Mouse (Mus musculus) layer of hippocampus, postnatal 14 days (tissue): ENCODE results near the gene Sorbs2. TPM values are rescaled to one million over a fixed set of nuclear protein-coding genes. Genes with fewer than 3 reads are reported as not detected.

ENCODE experiments used
- DNase-seq, 2 experiments: peaks; one replicate each; pipeline ENCODE4 v3.0.0; 2021 to 2022; ENCODE audit warnings: low spot score in 2 of 2, mixed read lengths in 1 of 2
- total RNA-seq, 2 experiments: library from RNA; stranded (reverse); gene quantifications; 2 replicates each; pipeline ENCODE4 v1.2.3; 2021

Sorbs2 gene
- total RNA-seq, 2 experiments from 2014 or later = 158 to 166 TPM

DNA sequence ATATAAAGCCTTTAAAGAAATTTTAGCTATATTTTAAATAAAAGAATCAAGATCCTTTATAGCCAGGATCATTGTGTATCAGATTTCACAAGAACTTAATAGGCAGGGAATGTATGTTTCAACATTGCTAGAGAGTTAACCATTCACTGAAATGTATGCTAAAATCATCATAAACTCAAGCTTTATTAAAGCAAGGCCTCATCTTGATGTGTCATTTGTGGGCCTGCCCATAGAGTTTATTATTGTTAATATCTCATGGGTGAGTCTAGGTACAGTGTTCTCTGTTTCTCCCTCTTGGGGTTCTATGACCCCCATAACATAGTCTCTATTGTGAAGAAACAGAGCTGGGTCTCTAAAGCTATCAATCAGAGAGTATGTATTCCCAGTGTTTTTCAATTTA, 236.2 kb downstream of the Sorbs2 start:
- DNase-seq = no peak

GRCm38 (mm10) chr8:45751512-45752502, 244.2 kb downstream of the Sorbs2 start:
- DNase-seq = no peak

DNA sequence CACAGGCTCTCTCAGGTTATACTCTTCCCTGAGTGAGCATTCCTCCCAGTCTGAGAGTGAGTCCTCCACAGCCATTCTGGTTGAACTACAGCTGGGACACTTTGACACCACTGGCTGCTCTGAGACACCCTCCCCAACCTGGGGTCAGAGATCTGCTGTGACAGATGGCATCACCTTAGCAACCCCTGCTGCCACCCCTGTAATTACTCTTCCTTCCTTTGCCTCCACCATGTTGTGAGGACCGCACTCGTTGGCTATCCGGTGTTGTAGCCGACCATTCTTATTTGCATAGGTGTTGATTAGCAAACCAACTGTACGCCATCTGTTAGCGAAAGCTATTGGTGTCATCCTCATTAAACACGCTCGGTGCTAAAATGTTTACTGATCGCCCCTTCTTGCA, 247.9 kb downstream of the Sorbs2 start:
- DNase-seq = no peak

- DNase-seq = no peak
These were observed 248.4 kb downstream of the Sorbs2 start for GRCm38 (mm10) chr8:45755972-45756371.

DNA sequence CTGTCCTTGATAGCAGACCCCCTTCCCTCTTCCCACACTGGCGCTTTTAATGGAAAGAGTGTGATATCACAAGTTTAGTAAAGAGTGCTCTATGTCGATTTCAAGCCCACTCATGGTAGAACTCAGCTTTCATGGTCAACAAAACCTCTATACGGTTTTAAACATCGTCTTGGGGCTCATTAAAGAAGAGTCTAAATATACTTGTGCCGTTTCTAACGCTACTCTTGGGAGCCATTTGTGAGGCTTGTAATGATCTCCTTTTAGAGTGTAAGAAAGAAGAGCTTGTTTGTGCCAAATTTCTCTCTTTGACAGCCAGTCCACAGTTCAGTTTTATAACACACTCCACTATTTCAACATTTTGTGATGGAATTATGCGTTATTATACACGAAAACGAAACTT, 253.0 kb downstream of the Sorbs2 start:
- DNase-seq = no peak

DNA sequence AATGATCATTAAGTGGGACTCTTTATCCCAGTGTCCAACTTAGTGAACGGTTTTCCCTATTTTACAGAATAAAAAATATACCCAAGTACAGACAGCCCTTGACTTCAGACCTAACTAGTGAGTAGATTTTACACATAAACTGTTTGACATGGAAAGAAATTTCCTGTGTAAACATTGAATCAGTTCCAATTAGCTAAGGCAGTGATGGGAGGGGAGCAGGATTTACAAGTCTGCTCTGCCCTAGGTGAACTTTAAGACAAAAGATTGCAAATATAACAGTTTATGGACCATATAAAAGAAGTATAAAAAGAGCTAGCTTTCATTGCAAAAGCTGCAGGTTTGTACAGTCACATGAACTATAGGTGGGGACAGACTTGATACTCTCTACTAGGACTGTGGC, 253.5 kb downstream of the Sorbs2 start:
- DNase-seq = no peak

DNA sequence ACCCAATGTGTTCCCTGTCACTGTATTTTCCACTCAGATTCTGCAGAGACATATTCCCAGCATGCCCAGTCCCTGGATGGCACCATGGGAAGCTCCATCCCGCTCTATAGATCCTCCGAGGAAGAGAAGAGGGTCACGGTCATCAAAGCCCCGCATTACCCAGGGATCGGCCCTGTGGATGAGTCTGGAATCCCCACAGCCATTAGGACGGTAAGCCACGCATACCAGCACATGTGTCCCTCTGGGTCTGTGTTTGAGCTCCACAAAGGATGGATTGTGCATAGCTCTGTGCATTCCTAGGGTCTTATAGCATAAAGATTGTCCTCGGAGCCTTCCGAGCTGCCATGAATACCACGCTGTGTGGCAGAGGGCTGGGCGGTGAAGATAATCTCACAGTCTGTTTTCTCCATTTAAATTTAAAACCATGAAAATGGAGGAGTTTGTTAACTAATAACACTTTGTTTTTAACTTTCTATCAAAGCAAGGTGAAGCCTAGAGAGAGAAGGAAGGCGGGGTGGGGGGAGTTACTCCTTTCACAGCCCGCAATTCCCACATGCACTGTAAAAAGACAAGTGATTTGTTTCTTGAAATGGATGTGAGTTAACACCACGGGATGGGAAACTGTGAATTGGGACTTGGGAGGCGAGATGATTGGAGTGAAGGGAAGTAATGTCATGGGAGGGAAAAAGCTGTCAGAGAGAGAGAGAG, 255.5 kb downstream of the Sorbs2 start:
- DNase-seq = no peak

DNA sequence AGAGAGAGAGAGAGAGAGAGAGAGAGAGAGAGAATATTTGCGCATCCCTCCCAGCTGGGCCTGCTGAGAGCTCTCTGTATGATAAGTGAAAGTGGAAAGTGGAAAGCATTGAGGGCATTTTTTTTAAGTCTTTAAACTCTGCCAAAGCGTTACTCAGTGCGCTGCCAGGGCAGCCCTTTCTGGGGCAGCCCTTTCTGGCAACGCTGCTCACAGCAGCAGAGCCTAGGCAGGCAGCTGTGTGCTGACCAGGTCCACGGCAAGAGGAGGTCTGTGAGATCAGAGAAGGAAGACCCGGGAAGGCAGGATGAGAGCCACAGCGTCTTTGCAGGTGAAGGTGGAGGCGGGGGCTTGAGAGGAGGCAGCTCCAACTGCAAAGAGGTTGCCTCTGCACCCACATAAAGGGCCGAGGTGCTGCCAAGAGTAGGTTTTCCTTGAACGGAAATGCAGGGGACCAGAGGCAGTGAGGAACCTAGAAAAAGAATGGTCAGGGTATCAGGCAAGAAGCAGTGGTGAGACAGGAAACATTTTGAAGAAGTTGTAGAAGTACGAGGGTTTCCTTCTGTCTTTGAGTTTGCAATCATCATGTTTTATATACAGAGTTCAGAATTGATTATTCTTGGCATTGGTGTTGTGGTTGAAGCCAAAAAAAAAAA, 256.2 kb downstream of the Sorbs2 start:
- peak in 1 of 2 experiments; percentile 34 for DNase-seq

DNA sequence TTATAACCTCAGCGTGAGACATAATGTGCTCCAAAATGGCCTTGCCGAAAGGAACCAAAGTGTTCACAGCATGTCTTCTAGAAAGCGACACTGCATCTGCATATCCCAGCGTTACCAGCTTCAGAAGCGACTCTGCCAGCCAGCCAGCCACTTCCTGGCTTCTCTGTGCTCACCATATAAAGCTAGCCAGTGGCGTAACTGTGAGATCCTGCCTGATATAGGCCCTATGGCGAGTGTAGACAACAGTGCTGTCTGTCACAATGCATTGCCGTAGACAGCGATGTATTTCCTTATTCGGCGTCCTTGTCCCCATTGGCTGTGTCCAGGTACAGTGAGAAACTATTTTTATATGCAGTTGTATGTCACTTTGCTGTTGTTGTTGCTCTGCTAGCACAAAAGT, 258.6 kb downstream of the Sorbs2 start:
- DNase-seq = no peak

GRCm38 (mm10) chr8:45774841-45775240, 267.3 kb downstream of the Sorbs2 start:
- DNase-seq = no peak

DNA sequence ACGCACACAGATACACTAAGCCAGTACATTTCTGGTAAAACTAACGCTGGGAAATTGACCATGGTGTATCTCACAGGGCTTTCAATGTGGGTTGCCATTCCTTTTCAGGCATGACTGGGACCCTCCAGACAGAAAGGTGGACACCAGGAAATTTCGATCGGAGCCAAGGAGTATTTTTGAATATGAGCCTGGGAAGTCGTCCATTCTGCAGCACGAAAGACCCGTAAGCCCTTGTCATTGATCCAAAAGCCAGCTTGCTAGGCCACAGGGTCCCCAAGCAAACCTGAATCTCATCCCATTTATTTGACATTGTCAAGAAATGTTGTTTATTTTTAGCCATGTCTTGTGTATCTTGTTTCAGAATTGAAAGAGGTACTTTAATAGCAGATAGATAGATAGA, 267.9 kb downstream of the Sorbs2 start:
- DNase-seq = no peak

GRCm38 (mm10) chr8:45776366-45776765, 268.8 kb downstream of the Sorbs2 start:
- DNase-seq = no peak

GRCm38 (mm10) chr8:45776977-45777376, 269.4 kb downstream of the Sorbs2 start:
- DNase-seq = peak in 1 of 2 experiments; percentile 76

- peak in 1 of 2 experiments; percentile 77 for DNase-seq
These were observed 273.0 kb downstream of the Sorbs2 start for GRCm38 (mm10) chr8:45780585-45780984.

GRCm38 (mm10) chr8:45788610-45789009, 281.0 kb downstream of the Sorbs2 start:
- no peak for DNase-seq

- no peak for DNase-seq
These were observed 287.3 kb downstream of the Sorbs2 start for GRCm38 (mm10) chr8:45794847-45795246.

DNA sequence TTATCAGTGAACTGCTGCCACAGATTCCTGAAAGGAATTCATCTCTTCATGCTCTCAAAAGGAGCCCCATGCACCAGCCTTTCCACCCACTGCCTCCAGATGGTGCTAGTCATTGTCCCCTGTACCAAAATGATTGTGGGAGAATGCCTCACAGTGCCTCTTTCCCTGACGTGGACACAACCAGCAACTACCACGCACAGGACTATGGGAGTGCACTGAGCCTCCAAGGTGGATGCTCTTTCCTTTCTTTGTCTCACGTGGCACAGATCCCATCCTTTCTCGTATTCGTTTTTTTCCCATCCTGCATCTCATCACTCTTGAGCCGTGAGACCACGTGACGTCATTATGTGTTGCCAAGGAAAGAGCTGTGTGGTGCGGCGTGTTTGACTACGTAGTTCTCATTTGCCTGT, 288.7 kb downstream of the Sorbs2 start:
- DNase-seq = peak; percentile 65 to 70

DNA sequence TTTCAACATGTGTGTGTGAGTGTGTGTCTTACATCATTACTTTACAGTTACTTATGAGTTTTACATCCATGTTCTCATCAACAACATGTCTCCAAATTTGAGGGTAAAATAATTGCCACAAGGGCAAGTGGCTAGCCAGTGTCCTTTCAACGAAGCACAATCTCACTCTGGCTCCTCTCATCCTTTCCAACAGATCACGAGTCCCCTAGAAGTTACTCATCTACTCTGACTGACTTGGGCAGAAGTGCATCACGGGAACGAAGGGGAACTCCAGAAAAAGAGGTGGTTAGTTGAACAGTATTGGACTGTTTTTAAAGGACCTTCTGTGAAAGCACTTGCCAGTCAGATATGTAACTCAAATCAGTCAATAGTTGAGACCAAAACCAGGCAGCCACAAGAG, 291.9 kb downstream of the Sorbs2 start:
- no peak for DNase-seq

DNA sequence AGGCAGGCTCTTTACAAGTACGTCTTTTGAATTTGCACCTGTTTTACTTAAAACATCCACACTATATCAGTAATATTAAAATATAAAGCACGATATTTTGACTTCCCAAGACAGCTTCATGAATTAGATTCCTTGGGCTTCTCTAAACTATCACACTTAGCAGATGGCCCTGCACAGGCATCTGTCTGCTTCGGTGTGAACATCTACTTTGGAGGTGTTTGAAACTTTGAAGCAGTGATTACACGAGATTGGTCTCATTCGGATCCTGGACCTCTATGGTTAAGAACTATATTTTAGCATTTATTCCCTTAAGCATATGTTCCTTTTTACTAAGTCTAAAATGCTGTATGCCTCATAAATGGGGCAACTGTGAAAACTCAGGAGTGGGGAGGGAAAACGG, 301.0 kb downstream of the Sorbs2 start:
- no peak for DNase-seq

GRCm38 (mm10) chr8:45816765-45817426, 309.3 kb downstream of the Sorbs2 start:
- DNase-seq = peak; percentile 45 to 67

DNA sequence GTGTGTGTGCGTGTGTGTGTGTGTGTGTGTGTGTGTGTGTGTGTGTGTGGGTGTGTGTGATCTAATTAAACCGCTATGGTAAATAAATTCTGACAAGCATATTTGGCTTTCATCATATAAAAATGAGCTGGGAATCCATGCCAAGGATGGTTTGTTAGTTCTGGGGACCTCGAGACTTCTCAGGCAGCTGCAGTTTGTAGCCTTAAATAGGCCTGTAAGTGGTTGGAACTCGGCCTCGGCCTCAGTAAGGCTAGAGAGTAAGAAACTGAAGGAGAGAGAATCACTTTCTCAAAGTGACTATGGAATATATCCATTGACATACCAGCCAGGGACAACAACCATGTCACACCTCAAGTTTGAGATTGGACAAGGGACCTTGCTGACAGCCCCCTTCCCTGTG, 314.1 kb downstream of the Sorbs2 start:
- no peak for DNase-seq
